Mouse (Mus musculus): ENCODE results near the gene Gjb5. TPM values are rescaled to one million over a fixed set of nuclear protein-coding genes. Genes with fewer than 3 reads are reported as not detected.

Gjb5 gene
- 0.17 TPM for polyA plus RNA-seq (2012; fragmentation: generic; extraction: Trizol)

DNA sequence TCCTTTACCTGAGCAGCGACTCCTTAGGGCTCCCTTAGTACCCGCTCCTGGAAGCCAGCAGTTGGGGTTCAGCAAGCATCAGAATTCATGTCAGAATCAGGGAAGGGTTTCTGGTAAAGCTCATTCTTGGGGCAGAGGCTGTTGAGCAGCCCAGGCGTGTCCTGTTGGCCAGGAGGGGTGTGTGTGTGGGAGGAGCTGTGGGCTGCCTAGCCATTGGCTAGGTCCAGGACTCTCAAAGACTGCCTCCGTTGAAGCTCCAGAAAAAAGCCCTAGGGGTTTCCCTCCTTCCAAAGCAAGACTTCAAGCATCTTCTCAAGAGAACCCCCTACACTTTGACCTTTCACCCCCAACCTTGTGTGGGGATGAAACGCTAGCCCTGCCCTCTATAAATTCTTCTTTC, at the start of gene Gjb5:
Gene Gjb5 (minus strand): TSS at position 164 of the 400 bp plus-strand sequence.
- Histone ChIP-seq H3K4me2 (ENCODE audit: low read depth) (no peak within 1 kb of the TSS), H3ac (ENCODE audit: control insufficient read depth, insufficient read length) (no peak within 1 kb of the TSS), H3K79me2 (ENCODE audit: control insufficient read depth, insufficient read depth) (no peaks in the 10 kb centered on the region), H3K4me3 (no peak within 1 kb of the TSS), H3K27me3 (ENCODE audit: control insufficient read depth, insufficient read depth, insufficient read length) (no peaks in the 10 kb centered on the region), H3K36me3 (ENCODE audit: control insufficient read depth, insufficient read depth) (no peaks in the 10 kb centered on the region)
- TF ChIP-seq TCF12 (IDR thresholded peaks at IDR 0.05; ENCODE audit: insufficient read depth, poor library complexity, severe bottlenecking) (no peak), E2F4 (IDR thresholded peaks at IDR 0.05; ENCODE audit: insufficient read depth) (no peak), SRF (IDR thresholded peaks at IDR 0.05; ENCODE audit: control insufficient read depth, insufficient read length, low read depth) (no peak), MAX (IDR thresholded peaks at IDR 0.05; ENCODE audit: low read depth) (no peak), MYOG (IDR thresholded peaks at IDR 0.05; ENCODE audit: control insufficient read depth in 1 of 3, insufficient read depth in 1 of 3, insufficient read length in 2 of 3, low read depth in 2 of 3) (no peak), CEBPB (IDR thresholded peaks at IDR 0.05; ENCODE audit: insufficient read depth, poor library complexity, severe bottlenecking) (no peak), MYOD1 (IDR thresholded peaks at IDR 0.05; ENCODE audit: control insufficient read depth in 1 of 3, insufficient read length in 2 of 3, low read depth in 2 of 3) (no peak), POLR2A (IDR thresholded peaks at IDR 0.05; ENCODE audit: insufficient read length, low read depth) (no peak), TCF3 (IDR thresholded peaks at IDR 0.05; ENCODE audit: insufficient read length, low read depth) (no peak), USF1 (IDR thresholded peaks at IDR 0.05; ENCODE audit: low read depth) (no peak), REST (IDR thresholded peaks at IDR 0.05; ENCODE audit: insufficient read depth, insufficient read length) (no peak), POLR2AphosphoS2 (IDR thresholded peaks at IDR 0.05; ENCODE audit: insufficient read length, low read depth) (no peak)

DNA sequence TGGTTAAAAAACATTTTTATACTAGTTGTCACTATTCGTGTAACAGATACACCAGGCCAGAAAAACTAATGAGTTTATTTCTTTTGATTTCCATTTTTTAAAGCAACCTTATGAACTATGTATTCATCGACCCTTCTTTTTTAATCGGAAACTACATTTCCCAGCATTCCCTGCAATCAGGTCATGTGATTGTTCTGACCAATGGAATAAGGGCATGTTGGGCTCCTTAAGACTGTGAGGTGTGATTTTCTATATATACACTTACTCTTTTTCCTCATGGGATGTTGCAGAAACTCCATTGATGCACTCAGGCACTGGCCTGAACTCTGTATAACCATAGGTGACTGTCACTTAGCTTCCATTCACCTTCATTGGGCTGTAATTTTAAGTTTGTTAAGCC, 44.6 kb upstream of the Gjb5 start:
- H3K4me2 ChIP-seq (ENCODE audit: low read depth): no peak overlapping the region
- H3K36me3 ChIP-seq (ENCODE audit: control insufficient read depth, insufficient read depth): no peaks in the 10 kb centered on the region
- TF ChIP-seq TCF3 (IDR thresholded peaks at IDR 0.05; ENCODE audit: insufficient read length, low read depth) (no peak), USF1 (IDR thresholded peaks at IDR 0.05; ENCODE audit: low read depth) (peak; percentile 49), MYOD1 (IDR thresholded peaks at IDR 0.05; ENCODE audit: control insufficient read depth in 1 of 3, insufficient read length in 2 of 3, low read depth in 2 of 3) (no peak)
- H3K27me3 ChIP-seq (ENCODE audit: control insufficient read depth, insufficient read depth, insufficient read length): no peaks in the 10 kb centered on the region
- H3ac ChIP-seq (ENCODE audit: control insufficient read depth, insufficient read length): no peak overlapping the region
- no peaks in the 10 kb centered on the region for H3K79me2 ChIP-seq (ENCODE audit: control insufficient read depth, insufficient read depth)
- no peak overlapping the region for H3K4me3 ChIP-seq

- TF ChIP-seq MYOG (IDR thresholded peaks at IDR 0.05; ENCODE audit: control insufficient read depth in 1 of 3, insufficient read depth in 1 of 3, insufficient read length in 2 of 3, low read depth in 2 of 3) (no peak), CEBPB (IDR thresholded peaks at IDR 0.05; ENCODE audit: insufficient read depth, poor library complexity, severe bottlenecking) (no peak), MYOD1 (IDR thresholded peaks at IDR 0.05; ENCODE audit: control insufficient read depth in 1 of 3, insufficient read length in 2 of 3, low read depth in 2 of 3) (no peak), REST (IDR thresholded peaks at IDR 0.05; ENCODE audit: insufficient read depth, insufficient read length) (no peak), POLR2A (IDR thresholded peaks at IDR 0.05; ENCODE audit: insufficient read length, low read depth) (no peak), TCF12 (IDR thresholded peaks at IDR 0.05; ENCODE audit: insufficient read depth, poor library complexity, severe bottlenecking) (no peak), SRF (IDR thresholded peaks at IDR 0.05; ENCODE audit: control insufficient read depth, insufficient read length, low read depth) (no peak)
- no peak overlapping the region for H3K4me2 ChIP-seq (ENCODE audit: low read depth)
- H3K4me3 ChIP-seq: no peak overlapping the region
- H3K79me2 ChIP-seq (ENCODE audit: control insufficient read depth, insufficient read depth): no peaks in the 10 kb centered on the region
- H3ac ChIP-seq (ENCODE audit: control insufficient read depth, insufficient read length): no peak overlapping the region
- H3K36me3 ChIP-seq (ENCODE audit: control insufficient read depth, insufficient read depth): no peaks in the 10 kb centered on the region
- H3K27me3 ChIP-seq (ENCODE audit: control insufficient read depth, insufficient read depth, insufficient read length): no peaks in the 10 kb centered on the region
Measured at GRCm38 (mm10) chr4:127402166-127402565, 44.2 kb upstream of the Gjb5 start.

DNA sequence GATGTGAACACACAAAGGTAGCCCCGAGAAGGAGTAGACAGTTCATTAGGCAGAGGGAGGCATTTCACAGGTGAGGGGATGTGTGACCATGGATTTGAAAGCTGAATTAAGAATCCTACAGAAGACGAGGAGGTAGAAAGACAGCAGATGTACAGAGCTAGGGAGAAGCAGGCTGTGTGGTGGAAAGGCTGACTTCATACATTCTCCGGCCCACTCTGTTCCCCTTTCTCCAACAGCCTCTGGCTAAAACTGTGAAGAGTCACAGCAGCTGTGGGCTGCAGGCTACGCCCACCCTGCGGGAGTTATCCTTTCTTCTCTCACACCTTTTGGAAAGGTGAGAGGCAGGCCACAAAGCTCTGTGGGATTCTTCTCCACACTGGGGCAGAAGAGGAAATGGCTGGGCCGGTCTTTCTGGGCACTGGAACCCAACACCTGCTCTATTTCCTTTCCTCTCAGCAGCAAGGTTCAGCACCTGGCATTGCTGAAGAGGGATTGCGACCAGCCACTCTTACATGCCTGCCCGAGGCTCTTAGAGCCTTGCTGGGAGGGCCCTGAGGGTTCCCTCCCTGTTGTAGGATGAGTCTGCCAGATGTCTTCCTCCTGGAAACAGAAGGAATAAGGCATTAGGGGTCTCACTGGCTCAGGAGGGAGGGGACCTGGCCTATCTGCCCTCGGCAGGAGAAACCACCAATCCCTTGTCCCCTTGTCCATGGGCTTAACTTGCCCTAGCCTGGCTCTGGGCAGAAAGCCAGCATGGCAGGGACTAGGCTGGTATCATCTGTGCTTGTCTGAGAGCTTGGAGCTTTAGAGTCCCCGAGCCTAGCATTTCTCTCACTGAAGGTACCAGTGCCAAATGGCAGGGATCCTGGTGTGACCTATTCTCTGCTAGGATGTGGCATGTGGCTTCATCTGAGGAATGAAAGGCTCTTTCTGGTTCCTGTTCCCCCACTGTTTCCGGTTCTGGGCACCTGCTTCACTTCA, 42.5 kb upstream of the Gjb5 start:
- Histone ChIP-seq H3K4me3 (no peak overlapping the region), H3K79me2 (ENCODE audit: control insufficient read depth, insufficient read depth) (no peaks in the 10 kb centered on the region), H3K4me2 (ENCODE audit: low read depth) (no peak overlapping the region), H3ac (ENCODE audit: control insufficient read depth, insufficient read length) (no peak overlapping the region), H3K27me3 (ENCODE audit: control insufficient read depth, insufficient read depth, insufficient read length) (no peaks in the 10 kb centered on the region), H3K36me3 (ENCODE audit: control insufficient read depth, insufficient read depth) (no peaks in the 10 kb centered on the region)
- TF ChIP-seq SRF (IDR thresholded peaks at IDR 0.05; ENCODE audit: control insufficient read depth, insufficient read length, low read depth): no peak
- TF ChIP-seq POLR2AphosphoS2 (IDR thresholded peaks at IDR 0.05; ENCODE audit: insufficient read length, low read depth): no peak
- no peak for TF ChIP-seq CEBPB (IDR thresholded peaks at IDR 0.05; ENCODE audit: insufficient read depth, poor library complexity, severe bottlenecking)
- TF ChIP-seq TCF12 (IDR thresholded peaks at IDR 0.05; ENCODE audit: insufficient read depth, poor library complexity, severe bottlenecking): no peak
- TF ChIP-seq E2F4 (IDR thresholded peaks at IDR 0.05; ENCODE audit: insufficient read depth): no peak
- TF ChIP-seq MYOG (IDR thresholded peaks at IDR 0.05; ENCODE audit: control insufficient read depth in 1 of 3, insufficient read depth in 1 of 3, insufficient read length in 2 of 3, low read depth in 2 of 3): no peak
- TF ChIP-seq TCF3 (IDR thresholded peaks at IDR 0.05; ENCODE audit: insufficient read length, low read depth): no peak
- no peak for TF ChIP-seq MAX (IDR thresholded peaks at IDR 0.05; ENCODE audit: low read depth)
- TF ChIP-seq MYOD1 (IDR thresholded peaks at IDR 0.05; ENCODE audit: control insufficient read depth in 1 of 3, insufficient read length in 2 of 3, low read depth in 2 of 3): no peak
- no peak for TF ChIP-seq POLR2A (IDR thresholded peaks at IDR 0.05; ENCODE audit: insufficient read length, low read depth)
- TF ChIP-seq USF1 (IDR thresholded peaks at IDR 0.05; ENCODE audit: low read depth): no peak
- TF ChIP-seq REST (IDR thresholded peaks at IDR 0.05; ENCODE audit: insufficient read depth, insufficient read length): no peak

All from myocyte (in vitro differentiated cells).